Mouse (Mus musculus): ENCODE measurements around the gene Wdr48.

Wdr48 gene

DNA sequence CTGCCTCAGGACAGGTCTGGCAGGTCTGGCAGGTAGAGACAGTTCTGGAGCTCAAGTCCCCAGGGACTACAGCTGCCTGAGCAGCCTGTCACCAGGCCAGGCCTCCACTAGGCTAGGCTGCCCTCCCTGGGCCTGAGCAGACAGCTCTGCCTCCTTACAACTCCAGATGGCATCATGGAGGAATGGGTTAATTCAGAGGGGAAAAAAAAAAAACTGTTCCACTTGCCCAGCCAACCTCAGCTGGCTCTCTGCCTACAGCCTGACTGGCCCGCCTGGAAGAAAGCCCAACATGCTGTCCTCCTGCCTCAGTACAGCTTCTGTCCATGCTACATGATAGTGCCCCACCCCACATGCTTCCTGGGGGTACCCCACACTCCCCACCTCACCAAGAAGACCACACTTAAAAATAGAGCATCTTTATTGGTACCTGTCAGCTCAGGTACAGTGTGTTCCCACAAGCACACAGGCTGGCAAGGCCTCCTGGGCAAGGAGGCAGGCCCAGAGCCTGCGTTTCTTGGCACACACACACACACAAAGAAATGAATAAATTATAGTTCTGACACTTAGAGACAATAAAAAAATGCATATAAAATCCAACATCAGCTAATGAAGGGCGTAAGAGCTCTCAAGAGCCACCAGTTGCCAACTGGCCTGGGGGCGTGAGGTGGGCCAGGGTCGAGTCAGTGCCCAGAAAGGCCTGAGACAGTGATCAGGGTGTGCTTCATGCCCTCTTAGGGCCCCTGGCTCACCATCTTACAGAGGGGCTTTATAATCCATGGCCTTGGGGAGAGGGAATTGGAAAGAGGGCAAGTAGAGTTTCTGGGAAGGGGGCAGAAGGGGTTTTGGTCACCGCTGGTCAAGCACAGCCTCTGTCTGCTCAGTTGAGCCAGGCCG is 76.3 kb downstream of the Wdr48 start:
- DNase-seq = no peak

GRCm38 (mm10) chr9:119972166-119972565 is 77.5 kb downstream of the Wdr48 start:
- DNase-seq = no peak

DNA sequence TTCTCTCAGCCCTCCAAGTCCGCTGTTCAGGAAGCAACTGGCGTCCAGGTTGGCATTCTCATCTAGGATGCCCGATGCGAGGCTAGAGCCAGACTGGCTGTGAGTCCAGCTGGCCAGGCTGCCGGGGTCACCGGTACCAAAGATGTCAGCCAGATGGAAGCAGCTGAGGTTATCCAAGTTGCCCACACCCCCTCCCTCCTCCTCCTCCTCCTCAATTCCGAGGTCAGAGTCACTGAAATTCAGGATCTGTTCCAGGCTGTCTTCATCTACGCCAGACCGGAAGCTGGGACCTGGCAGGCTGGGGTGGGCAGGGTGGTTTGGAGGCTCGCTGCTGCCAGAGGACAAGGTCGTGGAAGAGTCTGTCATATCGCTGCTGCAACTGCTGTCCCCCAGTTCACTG is 77.9 kb downstream of the Wdr48 start:
- DNase-seq = no peak

- no peak for DNase-seq
These were observed 78.6 kb downstream of the Wdr48 start for GRCm38 (mm10) chr9:119973281-119973680.

DNA sequence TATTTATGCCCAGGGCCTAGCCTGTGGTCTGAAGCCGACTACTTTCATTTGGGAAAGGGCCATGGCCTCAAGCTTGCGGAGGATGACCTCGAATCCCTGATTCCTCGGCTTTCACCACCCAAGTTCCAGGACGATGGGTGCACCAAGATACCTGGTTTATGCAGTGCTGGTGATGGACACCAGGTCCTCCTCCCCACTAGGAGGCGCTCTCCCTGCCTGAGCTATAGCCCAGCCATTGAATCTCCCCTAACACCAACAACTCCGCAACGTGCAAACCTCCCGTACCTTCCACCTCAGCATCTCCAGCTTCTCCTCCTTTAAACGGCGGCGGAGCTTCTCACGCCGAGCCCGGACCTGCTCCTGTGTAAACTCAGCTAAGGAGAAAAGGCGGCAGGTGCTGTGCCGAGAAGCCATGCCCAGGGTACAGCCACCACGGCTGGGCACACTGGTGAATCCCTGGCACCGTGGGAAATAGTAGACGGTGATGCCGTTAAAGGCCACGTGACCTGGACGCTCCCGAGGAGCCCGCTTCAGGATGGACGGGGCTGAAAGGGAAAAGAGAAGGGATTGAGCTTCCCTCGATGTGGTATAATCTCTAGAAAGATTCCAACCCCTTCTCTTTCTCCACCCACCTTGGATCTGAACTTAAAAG is 79.3 kb downstream of the Wdr48 start:
- peak; percentile 60 for DNase-seq

GRCm38 (mm10) chr9:119974609-119975008 is 79.9 kb downstream of the Wdr48 start:
- DNase-seq = peak; percentile 39

- no peak for DNase-seq
These were observed 80.6 kb downstream of the Wdr48 start for GRCm38 (mm10) chr9:119975286-119975685.
